Mouse (Mus musculus): Measurements from ENCODE around the gene 5730596B20Rik. TPM values are rescaled to one million over a fixed set of nuclear protein-coding genes. Genes with fewer than 3 reads are reported as not detected.
A peak's percentile ranks its signal among the peaks of the same experiment; 100 is the strongest.

Gene 5730596B20Rik
- polyA plus RNA-seq, 1 experiment from 2014 or later = not detected

- Histone ChIP-seq H3K27ac (replicated peaks) (no peak overlapping the region), H3K4me3 (no peak overlapping the region), H3K9me3 (replicated peaks) (no peaks in the 10 kb centered on the region), H3K36me3 (no peaks in the 10 kb centered on the region), H3K27me3 (ENCODE audit: low read depth, poor library complexity, severe bottlenecking) (peaks cover 100% of the 10 kb centered on the region), H3K4me1 (peaks cover 24% of the 10 kb centered on the region)
- DNase-seq (ENCODE audit: low spot score) = no peak
These were observed 30.3 kb downstream of the 5730596B20Rik start for GRCm38 (mm10) chr6:52207684-52207976.

GRCm38 (mm10) chr6:52208072-52208867, 31.0 kb downstream of the 5730596B20Rik start, which contains the start of gene Hoxa6:
Gene Hoxa6 (minus strand): TSS chr6:52208722.
- Histone ChIP-seq H3K27ac (replicated peaks) (no peak within 1 kb of the TSS), H3K36me3 (no peaks in the 10 kb centered on the region), H3K4me3 (peak within 1 kb of the TSS; percentile 18; the same call in 1 of the 2 replicates), H3K27me3 (ENCODE audit: low read depth, poor library complexity, severe bottlenecking) (peaks cover 100% of the 10 kb centered on the region), H3K9me3 (replicated peaks) (no peaks in the 10 kb centered on the region), H3K4me1 (peaks cover 22% of the 10 kb centered on the region)
- DNase-seq (ENCODE audit: low spot score) = no peak
- under 1% methylated on average over 47 of the region's 47 CpGs for WGBS

- Histone ChIP-seq H3K27ac (replicated peaks) (no peak overlapping the region), H3K27me3 (ENCODE audit: low read depth, poor library complexity, severe bottlenecking) (peaks cover 100% of the 10 kb centered on the region), H3K4me3 (peak overlapping the region; percentile 18; the same call in 1 of the 2 replicates), H3K36me3 (no peaks in the 10 kb centered on the region), H3K4me1 (peaks cover 14% of the 10 kb centered on the region), H3K9me3 (replicated peaks) (no peaks in the 10 kb centered on the region)
- DNase-seq (ENCODE audit: low spot score) = no peak
- WGBS = 3% methylated on average over 18 of the region's 18 CpGs
These were observed 31.8 kb downstream of the 5730596B20Rik start for GRCm38 (mm10) chr6:52208868-52209684.

DNA sequence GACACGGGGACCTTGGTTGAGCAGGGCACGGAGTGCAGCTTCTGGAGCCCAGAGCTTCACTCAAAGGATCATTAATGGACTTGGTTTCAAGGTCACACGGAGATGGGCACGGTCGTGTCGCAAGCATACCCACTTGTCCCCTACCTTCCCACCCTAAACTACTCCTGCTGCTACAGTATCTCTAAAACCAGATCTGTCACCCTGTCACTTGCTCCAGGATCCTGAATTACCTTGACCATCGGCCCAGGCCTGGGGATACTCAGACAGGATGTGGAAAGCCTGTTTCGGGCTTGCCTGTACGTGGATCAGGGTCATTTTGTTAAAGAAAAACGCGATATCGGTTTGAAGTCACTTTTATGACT, 32.4 kb downstream of the 5730596B20Rik start:
- 7% methylated on average over 12 of the region's 12 CpGs for WGBS
- DNase-seq (ENCODE audit: low spot score) = no peak
- Histone ChIP-seq H3K27ac (replicated peaks) (no peak overlapping the region), H3K36me3 (no peaks in the 10 kb centered on the region), H3K4me1 (peaks cover 9% of the 10 kb centered on the region; the same call in 1 of the 2 replicates), H3K9me3 (replicated peaks) (no peaks in the 10 kb centered on the region), H3K4me3 (no peak overlapping the region), H3K27me3 (ENCODE audit: low read depth, poor library complexity, severe bottlenecking) (peaks cover 100% of the 10 kb centered on the region)

DNA sequence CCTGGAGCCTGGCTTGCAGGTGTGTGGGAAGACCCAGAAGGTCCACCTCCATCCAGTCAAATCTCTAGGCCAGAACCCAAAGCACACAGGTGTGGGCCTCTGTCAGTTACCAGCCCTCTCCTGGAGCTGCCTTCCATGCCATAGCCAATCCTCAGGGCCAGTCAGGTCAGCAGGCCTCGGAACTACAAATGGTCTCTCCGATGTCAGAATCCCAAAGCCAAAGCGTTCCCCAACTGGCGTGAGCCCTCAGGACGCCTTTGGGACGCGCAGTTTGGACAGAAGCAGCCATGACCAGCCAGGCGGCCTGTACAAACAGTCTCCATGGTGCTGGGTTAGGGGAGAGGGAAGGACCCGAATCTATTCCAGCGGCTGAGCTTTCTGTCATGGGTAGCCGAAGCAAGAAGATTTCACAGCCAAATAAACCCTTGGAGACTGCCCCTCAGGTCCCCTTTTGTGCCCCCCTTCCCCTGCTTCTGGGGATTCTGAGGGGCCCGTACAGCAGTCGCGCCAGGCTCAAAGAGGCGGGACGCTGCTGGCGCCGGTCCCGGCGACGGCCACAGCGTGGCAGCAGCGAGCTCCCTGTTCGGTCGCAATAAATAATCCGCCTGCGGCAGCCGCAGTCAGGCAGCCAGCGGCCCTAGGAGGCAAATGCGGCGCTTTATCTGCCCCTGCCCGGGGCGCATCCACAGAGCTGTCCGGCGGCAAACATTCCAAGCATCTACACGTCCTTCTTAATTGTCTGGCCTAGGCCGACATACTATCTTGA, 34.1 kb downstream of the 5730596B20Rik start:
- peak; percentile 84 for DNase-seq (ENCODE audit: low spot score)
- WGBS = under 1% methylated on average over 37 of the region's 37 CpGs
- H3K36me3 ChIP-seq = no peaks in the 10 kb centered on the region
- peaks cover 100% of the 10 kb centered on the region for H3K27me3 ChIP-seq (ENCODE audit: low read depth, poor library complexity, severe bottlenecking)
- H3K4me3 ChIP-seq = 0 out of 2 replicates have a peak overlapping the region, but pooled peaks have one; percentile 0
- peaks cover 9% of the 10 kb centered on the region; the same call in 1 of the 2 replicates for H3K4me1 ChIP-seq
- no peaks in the 10 kb centered on the region for H3K9me3 ChIP-seq (replicated peaks)
- no peak overlapping the region for H3K27ac ChIP-seq (replicated peaks)

DNA sequence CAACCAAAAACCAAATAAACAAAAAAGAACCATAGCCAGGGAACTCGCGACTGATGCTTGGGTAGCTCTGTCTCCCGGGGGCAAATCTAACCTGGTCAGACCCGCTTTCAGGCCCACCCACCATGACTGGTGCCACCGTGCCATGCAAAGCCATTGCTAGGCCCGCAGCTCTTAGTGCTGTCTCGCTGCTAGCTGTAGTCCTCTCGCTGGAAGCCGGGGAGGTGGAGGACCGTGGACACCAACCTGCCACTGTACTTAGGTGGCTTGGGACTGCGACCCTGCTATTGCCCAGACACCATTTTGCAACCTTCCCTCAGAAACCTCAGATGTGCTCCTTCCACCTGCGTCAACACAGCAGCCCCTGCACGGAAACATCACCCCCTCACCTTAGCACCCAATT, 34.7 kb downstream of the 5730596B20Rik start:
- no peaks in the 10 kb centered on the region for H3K36me3 ChIP-seq
- no peak for DNase-seq (ENCODE audit: low spot score)
- H3K27ac ChIP-seq (replicated peaks) = no peak overlapping the region
- peaks cover 13% of the 10 kb centered on the region for H3K4me1 ChIP-seq
- no peaks in the 10 kb centered on the region for H3K9me3 ChIP-seq (replicated peaks)
- 4% methylated on average over 13 of the region's 13 CpGs for WGBS
- H3K4me3 ChIP-seq = 0 out of 2 replicates have a peak overlapping the region, but pooled peaks have one; percentile 0
- peaks cover 100% of the 10 kb centered on the region for H3K27me3 ChIP-seq (ENCODE audit: low read depth, poor library complexity, severe bottlenecking)

GRCm38 (mm10) chr6:52212556-52213118, 35.3 kb downstream of the 5730596B20Rik start:
- no peaks in the 10 kb centered on the region for H3K9me3 ChIP-seq (replicated peaks)
- no peak overlapping the region for H3K4me3 ChIP-seq
- no peak overlapping the region for H3K27ac ChIP-seq (replicated peaks)
- H3K36me3 ChIP-seq = no peaks in the 10 kb centered on the region
- DNase-seq (ENCODE audit: low spot score) = no peak
- H3K27me3 ChIP-seq (ENCODE audit: low read depth, poor library complexity, severe bottlenecking) = peaks cover 100% of the 10 kb centered on the region
- 2% methylated on average over 22 of the region's 22 CpGs for WGBS
- peaks cover 20% of the 10 kb centered on the region for H3K4me1 ChIP-seq

DNA sequence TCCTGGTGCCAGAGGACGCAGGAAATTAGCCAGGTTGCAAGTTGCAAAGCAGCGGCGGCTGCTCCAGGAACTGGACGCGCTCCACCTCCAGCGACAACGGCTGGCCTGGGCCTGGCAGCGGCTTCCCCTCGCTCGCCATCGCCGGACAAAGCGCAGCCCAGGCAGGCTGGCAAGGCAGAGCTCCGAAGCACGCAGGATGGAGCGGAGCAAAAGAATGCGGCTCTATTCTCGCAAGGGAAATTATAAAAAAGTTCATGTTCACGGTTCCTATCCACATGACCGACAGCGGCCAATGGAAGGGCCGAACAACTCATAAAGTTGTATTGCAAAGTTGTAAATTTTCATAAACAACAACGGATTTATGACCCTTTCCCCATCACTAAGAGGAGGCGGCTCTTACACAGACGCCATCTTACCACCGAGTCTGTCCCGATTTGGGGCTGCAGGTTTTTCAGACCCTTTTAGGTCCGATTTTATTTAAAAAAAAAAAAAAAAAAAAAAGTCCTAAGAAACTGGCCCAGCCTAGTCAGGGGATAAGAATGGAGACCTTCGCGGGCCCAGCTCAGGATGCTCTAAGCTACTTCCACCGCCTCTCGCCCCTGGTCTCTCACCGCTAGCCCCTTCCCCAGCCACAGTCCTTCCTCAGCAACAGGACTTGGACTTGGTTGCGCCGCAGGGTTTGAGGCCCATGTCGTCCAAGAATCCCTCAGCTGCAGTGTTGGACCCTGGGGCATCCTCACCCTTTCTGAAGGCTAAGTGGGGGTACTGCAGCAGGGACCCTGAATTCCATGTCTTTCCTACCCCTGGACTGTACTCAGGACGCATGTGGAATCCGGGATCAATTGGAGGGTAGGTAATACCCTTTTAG, 36.1 kb downstream of the 5730596B20Rik start, which contains the start of the genes Hoxa3 and Gm28308:
Hoxa3 (minus strand) TSS at position 218 of the 868 bp plus-strand sequence.
Gm28308 (minus strand) TSS at position 221 of the 868 bp plus-strand sequence.
- Histone ChIP-seq H3K4me3 (no peak within 1 kb of the TSS), H3K9me3 (replicated peaks) (no peaks in the 10 kb centered on the region), H3K4me1 (peaks cover 22% of the 10 kb centered on the region), H3K36me3 (no peaks in the 10 kb centered on the region), H3K27ac (replicated peaks) (no peak within 1 kb of the TSS), H3K27me3 (ENCODE audit: low read depth, poor library complexity, severe bottlenecking) (peaks cover 100% of the 10 kb centered on the region)
- no peak for DNase-seq (ENCODE audit: low spot score)
- WGBS = 2% methylated on average over 38 of the region's 38 CpGs

- Histone ChIP-seq H3K27ac (replicated peaks) (no peak overlapping the region), H3K27me3 (ENCODE audit: low read depth, poor library complexity, severe bottlenecking) (peaks cover 100% of the 10 kb centered on the region), H3K9me3 (replicated peaks) (no peaks in the 10 kb centered on the region), H3K4me3 (no peak overlapping the region), H3K4me1 (peaks cover 17% of the 10 kb centered on the region), H3K36me3 (no peaks in the 10 kb centered on the region)
- WGBS = 14% methylated on average over 5 of the region's 5 CpGs
- DNase-seq (ENCODE audit: low spot score) = no peak
These were observed 37.0 kb downstream of the 5730596B20Rik start for GRCm38 (mm10) chr6:52214271-52214670.

GRCm38 (mm10) chr6:52215070-52215469, 37.8 kb downstream of the 5730596B20Rik start:
- no peak for DNase-seq (ENCODE audit: low spot score)
- WGBS = 7% methylated on average over 3 of the region's 3 CpGs
- peaks cover 17% of the 10 kb centered on the region for H3K4me1 ChIP-seq
- H3K27me3 ChIP-seq (ENCODE audit: low read depth, poor library complexity, severe bottlenecking) = peaks cover 100% of the 10 kb centered on the region
- no peak overlapping the region for H3K4me3 ChIP-seq
- no peak overlapping the region for H3K27ac ChIP-seq (replicated peaks)
- no peaks in the 10 kb centered on the region for H3K9me3 ChIP-seq (replicated peaks)
- H3K36me3 ChIP-seq = no peaks in the 10 kb centered on the region

DNA sequence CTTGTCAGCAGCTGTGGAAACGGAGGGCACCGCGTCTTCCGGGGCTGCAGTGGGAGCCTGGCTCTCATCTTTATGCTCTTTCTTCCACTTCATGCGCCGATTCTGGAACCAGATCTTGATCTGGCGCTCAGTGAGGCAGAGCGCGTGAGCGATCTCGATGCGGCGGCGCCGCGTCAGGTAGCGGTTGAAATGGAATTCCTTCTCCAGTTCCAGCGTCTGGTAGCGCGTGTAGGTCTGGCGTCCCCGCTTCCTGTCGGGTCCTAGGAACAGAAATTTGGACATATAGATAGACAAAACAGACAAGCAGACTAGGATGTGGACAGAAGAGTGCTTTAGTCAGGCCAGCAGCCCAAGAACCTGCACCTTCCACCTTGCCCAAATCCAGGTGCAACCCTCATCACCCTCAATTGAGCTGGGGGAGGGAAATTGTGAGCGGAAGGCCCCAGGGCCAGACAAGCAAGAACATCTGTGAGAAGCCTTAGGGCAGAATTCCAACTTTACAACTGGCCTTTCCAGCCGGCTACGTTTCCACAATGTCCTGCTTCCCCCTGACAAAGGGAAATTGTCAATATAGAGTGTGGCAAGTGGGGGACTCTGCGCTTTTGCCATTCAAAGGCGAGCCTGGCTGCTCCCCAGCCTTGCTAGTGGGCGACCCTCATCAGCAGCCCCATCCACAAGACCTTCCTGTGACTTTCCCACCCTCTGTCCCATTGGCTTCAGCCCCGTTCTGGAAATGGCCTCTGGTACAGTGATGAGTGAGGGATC, 38.7 kb downstream of the 5730596B20Rik start:
- 2% methylated on average over 30 of the region's 30 CpGs for WGBS
- H3K4me1 ChIP-seq = peaks cover 17% of the 10 kb centered on the region

More for the DNA sequence above, 38.7 kb downstream of the 5730596B20Rik start:
- peaks cover 100% of the 10 kb centered on the region for H3K27me3 ChIP-seq (ENCODE audit: low read depth, poor library complexity, severe bottlenecking)
- no peaks in the 10 kb centered on the region for H3K36me3 ChIP-seq
- no peaks in the 10 kb centered on the region for H3K9me3 ChIP-seq (replicated peaks)
- DNase-seq (ENCODE audit: low spot score) = no peak
- no peak overlapping the region for H3K27ac ChIP-seq (replicated peaks)
- no peak overlapping the region for H3K4me3 ChIP-seq
